Mouse (Mus musculus) limb, embryonic 12.5 days (tissue): Measurements from ENCODE around the gene Fgf7. TPM values are rescaled to one million over a fixed set of nuclear protein-coding genes. Genes with fewer than 3 reads are reported as not detected.

Source experiments
- ATAC-seq: fragments of 200-750 bp; cut with Nextera tagmentation; 2 replicates; pipeline ENCODE4 v1.8.0; 2017; ENCODE audit warnings: low read depth, moderate TSS enrichment; ENCODE audit not compliant: insufficient number of reproducible peaks, insufficient read depth, low FRiP score, low TSS enrichment
- H3K27ac ChIP-seq: fragments of 300-500 bp; sonication (generic); 2 replicates; pipeline ENCODE4 v1.5.1; 2016; ENCODE audit warnings: mild to moderate bottlenecking, moderate library complexity
- H3K27me3 ChIP-seq: fragments of 300-500 bp; sonication (generic); 2 replicates; pipeline ENCODE4 v1.6.1; 2016; ENCODE audit warnings: mild to moderate bottlenecking, moderate library complexity
- H3K36me3 ChIP-seq: fragments of 300-500 bp; sonication (generic); 2 replicates; pipeline ENCODE4 v1.6.1; 2016; ENCODE audit warnings: mild to moderate bottlenecking, moderate library complexity
- H3K4me1 ChIP-seq: fragments of 300-500 bp; sonication (generic); replicated peaks from 2 replicates; pipeline ENCODE4 v1.6.1; 2016
- H3K4me2 ChIP-seq: fragments of 300-500 bp; sonication (generic); 2 replicates; pipeline ENCODE4 v1.6.1; 2016; ENCODE audit warnings: mild to moderate bottlenecking, moderate library complexity
- H3K4me3 ChIP-seq: fragments of 300-500 bp; sonication (generic); replicated peaks from 2 replicates; pipeline ENCODE4 v1.5.1; 2016; ENCODE audit warnings: mild to moderate bottlenecking
- H3K9ac ChIP-seq: fragments of 300-500 bp; sonication (generic); replicated peaks from 2 replicates; pipeline ENCODE4 v1.6.1; 2016; ENCODE audit warnings: mild to moderate bottlenecking, moderate library complexity
- H3K9me3 ChIP-seq: fragments of 300-500 bp; sonication (generic); 2 replicates; pipeline ENCODE4 v1.6.1; 2016; ENCODE audit warnings: mild to moderate bottlenecking, moderate library complexity
- WGBS: fragments of 180-500 bp; shearing (Covaris S2); methylation state at CpG from one replicate; pipeline ENCODE4 v1.1.7; 2016; 5-methylcytosine and 5-hydroxymethylcytosine counted together
- polyA plus RNA-seq: library from polyadenylated mRNA; unstranded; fragments of >200 nt; fragmentation: Nextera tagmentation; extraction: Ambion mirVana; gene quantifications from 2 replicates; pipeline ENCODE4 v1.2.1, GENCODE M21; 2016

Gene Fgf7
- polyA plus RNA-seq, 1 experiment from 2014 or later, result 4.0 TPM

- 56% methylated on average over 2 of the region's 2 CpGs for WGBS
- Histone ChIP-seq H3K4me1 (peaks cover 6% of the 10 kb centered on the region; the same call in 1 of the 2 replicates), H3K9me3 (no peaks in the 10 kb centered on the region)
Measured at GRCm38 (mm10) chr2:126064814-126065213, 30.4 kb downstream of the Fgf7 start.

GRCm38 (mm10) chr2:126065303-126065856 lies 30.9 kb downstream of the Fgf7 start:
- no peak overlapping the region for H3K4me3 ChIP-seq
- H3K27me3 ChIP-seq, result no peaks in the 10 kb centered on the region
- ATAC-seq, result no peak
- peaks cover 6% of the 10 kb centered on the region; the same call in 1 of the 2 replicates for H3K4me1 ChIP-seq
- no peaks in the 10 kb centered on the region for H3K36me3 ChIP-seq
- H3K9ac ChIP-seq, result no peak overlapping the region
- 64% methylated on average over 3 of the region's 3 CpGs for WGBS
- no peak overlapping the region for H3K4me2 ChIP-seq
- no peaks in the 10 kb centered on the region for H3K9me3 ChIP-seq
- no peak overlapping the region for H3K27ac ChIP-seq

More at GRCm38 (mm10) chr2:126064814-126065213, 30.4 kb downstream of the Fgf7 start:
- Histone ChIP-seq H3K27ac (no peak overlapping the region), H3K27me3 (no peaks in the 10 kb centered on the region), H3K36me3 (no peaks in the 10 kb centered on the region), H3K4me3 (no peak overlapping the region), H3K4me2 (no peak overlapping the region), H3K9ac (no peak overlapping the region)
- ATAC-seq, result no peak

- Histone ChIP-seq H3K4me1 (0 out of 2 replicates have a peak, but pooled peaks cover 3% of the 10 kb centered on the region), H3K9me3 (no peaks in the 10 kb centered on the region), H3K27me3 (no peaks in the 10 kb centered on the region), H3K4me2 (no peak overlapping the region), H3K9ac (no peak overlapping the region), H3K36me3 (no peaks in the 10 kb centered on the region), H3K4me3 (no peak overlapping the region), H3K27ac (no peak overlapping the region)
- no peak for ATAC-seq
- WGBS, result 70% methylated on average over 1 of the region's 1 CpGs
Measured at GRCm38 (mm10) chr2:126069740-126070139, 35.3 kb downstream of the Fgf7 start.

DNA sequence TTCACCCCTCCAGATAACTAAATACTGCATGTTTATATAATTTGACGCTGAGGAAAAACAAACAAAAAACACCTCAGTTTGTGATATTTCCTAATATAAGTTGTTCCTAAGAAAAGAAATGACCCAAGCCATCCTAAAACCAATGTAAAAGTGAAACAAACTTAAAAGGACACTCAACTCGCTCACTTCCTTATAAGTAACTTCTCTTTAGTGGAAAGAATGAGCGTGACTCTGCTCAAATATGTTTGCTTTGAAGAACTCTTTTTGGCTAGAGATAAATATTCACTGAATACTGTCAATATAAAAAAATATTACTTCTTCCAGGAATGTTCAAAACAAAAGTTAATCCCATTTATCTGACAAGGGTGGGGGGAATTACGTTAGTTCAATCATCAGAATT lies 39.3 kb downstream of the Fgf7 start:
- H3K9me3 ChIP-seq, result no peaks in the 10 kb centered on the region
- H3K9ac ChIP-seq, result no peak overlapping the region
- no peak overlapping the region for H3K4me2 ChIP-seq
- no peaks in the 10 kb centered on the region for H3K27me3 ChIP-seq
- H3K36me3 ChIP-seq, result no peaks in the 10 kb centered on the region
- WGBS, result 94% methylated on average over 4 of the region's 4 CpGs
- H3K4me1 ChIP-seq, result no peaks in the 10 kb centered on the region
- ATAC-seq, result no peak
- H3K27ac ChIP-seq, result no peak overlapping the region
- no peak overlapping the region for H3K4me3 ChIP-seq

GRCm38 (mm10) chr2:126076506-126076905 lies 42.0 kb downstream of the Fgf7 start:
- no peaks in the 10 kb centered on the region for H3K27me3 ChIP-seq
- H3K9me3 ChIP-seq, result no peaks in the 10 kb centered on the region
- H3K27ac ChIP-seq, result no peak overlapping the region
- 90% methylated on average over 6 of the region's 6 CpGs for WGBS
- H3K4me2 ChIP-seq, result no peak overlapping the region
- no peaks in the 10 kb centered on the region for H3K4me1 ChIP-seq
- H3K36me3 ChIP-seq, result no peaks in the 10 kb centered on the region
- ATAC-seq, result no peak
- no peak overlapping the region for H3K4me3 ChIP-seq
- no peak overlapping the region for H3K9ac ChIP-seq

DNA sequence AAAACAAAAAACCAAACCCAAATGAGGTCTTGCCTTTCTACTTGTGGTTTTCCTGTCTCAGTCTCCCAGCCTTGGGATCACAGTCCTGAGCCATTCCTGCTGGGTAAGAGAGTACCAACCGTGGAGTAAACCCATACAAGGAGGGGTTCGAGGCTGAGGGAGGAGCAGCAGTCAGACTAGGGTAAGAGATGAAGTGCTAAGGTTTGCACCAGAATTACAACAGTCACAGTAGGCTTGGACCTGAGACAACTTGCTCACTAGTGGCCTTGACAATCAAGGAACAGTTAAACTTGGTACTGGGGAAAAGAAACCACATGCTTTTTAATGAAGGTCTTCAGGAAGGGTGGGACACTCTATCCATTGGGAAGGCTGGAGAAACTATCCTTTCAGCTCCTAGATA lies 44.6 kb downstream of the Fgf7 start:
- H3K27ac ChIP-seq, result no peak overlapping the region
- no peak for ATAC-seq
- H3K4me2 ChIP-seq, result no peak overlapping the region
- 63% methylated on average over 2 of the region's 2 CpGs for WGBS
- H3K27me3 ChIP-seq, result no peaks in the 10 kb centered on the region
- H3K4me3 ChIP-seq, result no peak overlapping the region
- H3K36me3 ChIP-seq, result no peaks in the 10 kb centered on the region
- no peak overlapping the region for H3K9ac ChIP-seq
- H3K9me3 ChIP-seq, result no peaks in the 10 kb centered on the region
- no peaks in the 10 kb centered on the region for H3K4me1 ChIP-seq

DNA sequence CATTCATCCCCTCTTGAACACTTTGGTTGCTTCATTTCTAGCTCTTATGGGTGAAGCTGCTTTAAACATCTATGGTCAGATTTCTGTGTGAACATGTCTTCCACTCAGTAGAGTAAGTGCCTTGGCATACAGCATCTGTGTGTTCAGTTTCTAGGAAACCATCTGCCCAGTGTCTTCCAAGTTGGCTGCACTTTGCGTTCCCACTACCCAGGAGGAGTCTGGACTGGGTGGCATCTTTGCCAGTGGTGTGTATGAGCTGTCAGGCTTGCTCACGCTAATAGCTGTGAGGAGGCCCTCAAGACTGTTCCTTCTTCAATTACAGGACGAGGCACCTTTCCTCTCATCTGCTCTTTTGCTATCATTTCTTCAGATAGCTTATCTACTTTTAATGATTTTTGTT lies 49.9 kb downstream of the Fgf7 start:
- Histone ChIP-seq H3K27ac (no peak overlapping the region), H3K27me3 (no peaks in the 10 kb centered on the region), H3K4me1 (no peaks in the 10 kb centered on the region), H3K4me2 (no peak overlapping the region), H3K36me3 (no peaks in the 10 kb centered on the region), H3K4me3 (no peak overlapping the region), H3K9me3 (no peaks in the 10 kb centered on the region), H3K9ac (no peak overlapping the region)
- no peak for ATAC-seq
- WGBS, result 72% methylated on average over 3 of the region's 3 CpGs

DNA sequence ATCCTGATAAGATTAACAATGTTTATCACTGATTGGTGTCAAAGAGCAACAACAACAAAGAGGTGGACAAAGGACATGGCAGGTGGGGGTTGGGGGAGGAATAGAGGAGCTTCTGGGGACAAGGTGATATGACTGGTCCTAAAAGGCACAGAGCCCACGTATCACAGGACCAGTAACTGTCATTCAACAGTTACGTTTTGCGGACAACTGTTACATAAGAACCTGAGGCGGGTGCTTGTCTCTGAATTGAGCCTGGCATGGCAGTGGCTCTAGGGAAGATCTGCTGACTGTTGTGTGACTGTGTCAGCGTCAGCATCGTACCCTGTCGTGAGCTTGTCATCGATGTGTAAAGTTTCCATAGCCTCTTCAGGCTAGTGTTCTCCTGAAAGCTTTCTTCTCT lies 51.7 kb downstream of the Fgf7 start:
- no peaks in the 10 kb centered on the region for H3K36me3 ChIP-seq
- H3K9me3 ChIP-seq, result no peaks in the 10 kb centered on the region
- no peak overlapping the region for H3K27ac ChIP-seq
- H3K27me3 ChIP-seq, result no peaks in the 10 kb centered on the region
- WGBS, result 76% methylated on average over 8 of the region's 8 CpGs
- H3K4me3 ChIP-seq, result no peak overlapping the region
- H3K9ac ChIP-seq, result no peak overlapping the region
- no peak for ATAC-seq
- no peaks in the 10 kb centered on the region for H3K4me1 ChIP-seq
- H3K4me2 ChIP-seq, result no peak overlapping the region

DNA sequence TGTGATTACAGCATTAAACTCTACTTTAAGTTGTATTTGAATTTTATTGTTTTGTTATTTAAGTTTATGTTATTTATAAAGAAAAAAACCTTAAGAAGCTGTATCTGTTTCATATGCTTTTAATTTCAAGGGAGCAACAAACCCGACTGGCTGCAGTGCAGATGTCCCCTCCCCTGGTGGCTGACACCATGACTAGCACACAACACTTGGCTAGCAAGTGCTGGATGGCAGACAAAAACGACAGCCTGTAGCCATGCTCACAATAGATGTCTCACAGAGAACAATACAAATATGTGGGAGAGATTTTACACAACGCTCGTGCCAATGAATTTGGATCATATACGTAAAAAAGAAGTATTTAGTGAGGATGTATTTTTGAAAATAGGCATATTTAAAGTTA lies 56.0 kb downstream of the Fgf7 start:
- Histone ChIP-seq H3K4me3 (no peak overlapping the region), H3K36me3 (no peaks in the 10 kb centered on the region), H3K4me1 (no peaks in the 10 kb centered on the region), H3K27me3 (no peaks in the 10 kb centered on the region), H3K4me2 (no peak overlapping the region), H3K27ac (no peak overlapping the region), H3K9ac (no peak overlapping the region), H3K9me3 (no peaks in the 10 kb centered on the region)
- ATAC-seq, result no peak
- WGBS, result 69% methylated on average over 5 of the region's 5 CpGs

DNA sequence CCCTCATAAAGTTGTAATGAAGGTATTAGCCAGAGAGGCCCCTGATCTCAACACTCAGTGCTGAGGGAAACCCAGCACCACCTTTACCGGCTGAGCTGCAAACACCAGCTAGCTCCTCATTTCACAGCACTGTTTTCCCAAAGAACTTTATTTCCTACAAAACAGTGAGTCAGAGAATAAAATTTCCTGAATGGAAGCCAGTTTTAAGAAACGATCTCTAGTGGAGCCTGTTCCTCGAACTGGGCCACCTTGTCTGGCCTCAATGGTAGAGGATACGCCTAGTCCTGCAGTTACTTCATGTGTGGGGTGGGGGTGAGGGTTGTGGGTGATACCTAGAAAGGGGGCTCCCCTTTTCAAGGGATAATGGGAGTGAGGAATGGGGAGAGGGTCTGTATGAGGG lies 60.2 kb downstream of the Fgf7 start:
- no peak overlapping the region for H3K27ac ChIP-seq
- no peaks in the 10 kb centered on the region for H3K36me3 ChIP-seq
- no peaks in the 10 kb centered on the region for H3K4me1 ChIP-seq
- WGBS, result 66% methylated on average over 4 of the region's 4 CpGs
- H3K27me3 ChIP-seq, result no peaks in the 10 kb centered on the region
- no peak overlapping the region for H3K9ac ChIP-seq
- ATAC-seq, result no peak
- H3K4me2 ChIP-seq, result no peak overlapping the region
- H3K9me3 ChIP-seq, result no peaks in the 10 kb centered on the region
- no peak overlapping the region for H3K4me3 ChIP-seq
